Mouse (Mus musculus) kidney, adult 2 months (tissue): Measurements from ENCODE around the gene Vcpkmt.

Experiments
- CTCF ChIP-seq: fragments of 200-500 bp; conservative IDR thresholded peaks from 2 replicates; pipeline ENCODE4 v1.5.1; 2011; ENCODE audit warnings: low read depth, mild to moderate bottlenecking, control low read depth, low read length, moderate library complexity, mixed read lengths; ENCODE audit not compliant: insufficient read depth, insufficient read length
- POLR2A ChIP-seq: fragments of 200-500 bp; IDR thresholded peaks from one replicate; pipeline ENCODE4 v1.6.1; 2011; ENCODE audit warnings: low read depth, low read length, control low read depth

DNA sequence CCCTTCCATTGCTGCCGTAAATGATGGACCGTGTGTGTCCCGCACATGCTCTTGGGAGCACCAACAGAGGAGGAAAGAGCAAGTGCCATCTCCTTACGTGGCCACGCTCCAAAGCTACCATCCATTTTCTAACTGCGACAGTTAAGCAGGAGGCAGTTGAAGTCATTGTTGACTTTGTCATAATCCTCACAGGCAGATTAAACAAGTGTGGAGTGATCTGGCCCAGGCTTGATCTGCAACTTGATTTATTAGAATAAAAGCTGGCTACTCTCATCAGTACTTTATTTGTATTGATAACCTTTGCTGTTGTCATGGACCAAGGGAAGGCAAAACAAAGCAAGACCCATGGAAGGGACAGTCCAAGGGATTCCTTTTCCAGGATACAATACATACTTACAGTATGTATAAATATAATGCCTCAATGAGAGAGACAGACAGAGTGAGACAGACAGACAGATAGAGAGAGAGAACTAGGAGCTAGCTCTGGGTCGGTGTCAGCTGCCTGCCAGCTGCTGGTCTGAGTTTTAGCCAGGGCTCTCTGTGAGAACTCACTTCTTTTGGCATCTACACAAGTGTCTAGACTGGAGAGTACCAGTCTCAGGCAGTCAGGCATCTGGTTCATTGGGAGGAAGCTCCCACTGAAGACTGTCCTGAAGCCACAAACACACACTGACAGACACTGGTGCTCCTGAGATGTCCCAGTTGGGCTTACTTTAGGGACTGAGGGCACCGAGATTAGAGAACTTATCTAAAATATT lies 54.4 kb downstream of the Vcpkmt start:
- TF ChIP-seq POLR2A (no peak), CTCF (no peak)
